Mouse (Mus musculus) bone marrow macrophage, adult 2 months (primary cell): ENCODE measurements at regions not wholly inside any gene's neighbourhood (a gene's known extent, or its start where the extent isn't known, plus 50 kb on each side); places are given as distances from the start of the nearest gene placed in this dataset.

Source experiments
- CTCF ChIP-seq: IDR thresholded peaks from 2 replicates; pipeline ENCODE4 v1.5.1; 2012; ENCODE audit warnings: low read depth, mild to moderate bottlenecking, low read length, moderate library complexity
- POLR2A ChIP-seq: IDR thresholded peaks from 2 replicates; pipeline ENCODE4 v1.6.1; 2012; ENCODE audit warnings: mild to moderate bottlenecking, low read depth, low read length, borderline replicate concordance

DNA sequence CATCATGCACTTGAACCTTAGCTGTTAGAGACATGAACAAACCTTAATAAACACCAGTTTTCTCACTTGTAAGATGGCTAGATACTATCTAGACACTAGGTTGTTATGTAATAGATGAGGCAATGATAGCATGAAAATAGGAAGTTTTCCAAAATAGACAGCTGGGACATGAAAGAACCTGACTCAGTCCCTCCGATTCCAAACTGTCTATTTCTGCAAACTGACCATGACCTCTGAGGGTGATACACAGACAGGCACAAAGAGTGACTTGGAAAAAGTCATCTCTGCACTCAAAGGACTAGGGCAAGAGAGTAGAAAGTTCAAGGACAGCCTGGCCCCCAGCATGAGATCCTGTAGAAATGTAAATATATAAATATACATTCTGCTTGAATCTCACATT lies 115.9 kb downstream of the Kctd12 start:
- TF ChIP-seq POLR2A (no peak), CTCF (no peak)
